Mouse (Mus musculus) brain, embryonic 14.5 days (tissue): ENCODE results near the gene Cfap43.
"Not testable (repeated sequence)": the region's sequence is repeated elsewhere in the genome, so short reads cannot be mapped to it uniquely, and the experiment has no call there.

Experiments
- CTCF ChIP-seq: fragments of 200-500 bp; IDR thresholded peaks from 2 replicates; pipeline ENCODE4 v1.5.1; 2012; ENCODE audit warnings: inconsistent platforms, mild to moderate bottlenecking, moderate library complexity, borderline replicate concordance; ENCODE audit not compliant: insufficient read depth, insufficient read length; ENCODE audit errors: extremely low read depth
- POLR2A ChIP-seq: fragments of 200-500 bp; IDR thresholded peaks from 2 replicates; pipeline ENCODE4 v1.6.1; 2012; ENCODE audit warnings: mild to moderate bottlenecking, inconsistent platforms, borderline replicate concordance; ENCODE audit not compliant: poor library complexity, insufficient read depth, insufficient read length, severe bottlenecking; ENCODE audit errors: extremely low read depth

GRCm38 (mm10) chr19:47841234-47841633, 77.9 kb downstream of the Cfap43 start:
- TF ChIP-seq CTCF, POLR2A: not testable (repeated sequence)
